Mouse (Mus musculus) cerebellum, postnatal 36 days (tissue): ENCODE data around the gene Map6d1.

ENCODE experiments used
- DNase-seq, 2 experiments: peaks; one replicate each; pipeline ENCODE4 v3.0.0; 2021 to 2022; ENCODE audit warnings: mixed read lengths in 2 of 2

Gene Map6d1

GRCm38 (mm10) chr16:20185368-20185767 lies 55.8 kb downstream of the Map6d1 start:
- peak in 1 of 2 experiments; percentile 26 for DNase-seq
